Mouse (Mus musculus) heart, embryonic 14.5 days (tissue): ENCODE results near the gene Grm7. TPM values are rescaled to one million over a fixed set of nuclear protein-coding genes. Genes with fewer than 3 reads are reported as not detected.

Experiments used
- ATAC-seq: fragments of 200-750 bp; cut with Nextera tagmentation; 2 replicates; pipeline ENCODE4 v1.8.0; 2017; ENCODE audit warnings: low read depth, moderate TSS enrichment; ENCODE audit not compliant: insufficient number of reproducible peaks, insufficient read depth, low FRiP score
- H3K27ac ChIP-seq, 2 experiments: fragments of 200-500 bp in 1 of 2; fragments of 300-500 bp in 1 of 2; sonication (generic) in 1 of 2; replicated peaks in 1 of 2; 2 replicates each; pipeline ENCODE4 v1.5.1; 2012 to 2014; ENCODE audit warnings: low read depth in 2 of 2, low read length in 2 of 2, control low read depth in 1 of 2, mild to moderate bottlenecking in 1 of 2, mixed read lengths in 1 of 2; ENCODE audit not compliant: control insufficient read depth in 1 of 2, insufficient read depth in 1 of 2
- H3K27me3 ChIP-seq: fragments of 300-500 bp; sonication (generic); 2 replicates; pipeline ENCODE4 v1.6.1; 2014; ENCODE audit warnings: mild to moderate bottlenecking, low read length, control low read depth; ENCODE audit not compliant: control insufficient read depth, insufficient read depth
- H3K36me3 ChIP-seq: fragments of 300-500 bp; sonication (generic); 2 replicates; pipeline ENCODE4 v1.6.1; 2014; ENCODE audit warnings: mild to moderate bottlenecking, control low read depth, low read length, mixed read lengths; ENCODE audit not compliant: control insufficient read depth, insufficient read depth
- H3K4me1 ChIP-seq, 2 experiments: fragments of 200-500 bp in 1 of 2; fragments of 300-500 bp in 1 of 2; sonication (generic) in 1 of 2; 2 replicates each; pipeline ENCODE4 v1.6.1; 2012 to 2014; ENCODE audit warnings: low read length in 2 of 2, control low read depth in 1 of 2, mixed read lengths in 1 of 2; ENCODE audit not compliant: control insufficient read depth in 2 of 2, insufficient read depth in 2 of 2
- H3K4me2 ChIP-seq: fragments of 300-500 bp; sonication (generic); 2 replicates; pipeline ENCODE4 v1.6.1; 2014; ENCODE audit warnings: mild to moderate bottlenecking, low read length
- H3K4me3 ChIP-seq, 2 experiments: fragments of 200-500 bp in 1 of 2; fragments of 300-500 bp in 1 of 2; sonication (generic) in 1 of 2; 2 replicates each; pipeline ENCODE4 v1.5.1; 2012 to 2014; ENCODE audit warnings: low read length in 2 of 2, mild to moderate bottlenecking in 2 of 2, control low read depth in 1 of 2, low read depth in 1 of 2, moderate library complexity in 1 of 2; ENCODE audit not compliant: control insufficient read depth in 1 of 2, insufficient read depth in 1 of 2
- H3K9ac ChIP-seq: fragments of 300-500 bp; sonication (generic); 2 replicates; pipeline ENCODE4 v1.6.1; 2014; ENCODE audit warnings: mild to moderate bottlenecking, low read length
- H3K9me3 ChIP-seq: fragments of 300-500 bp; sonication (generic); 2 replicates; pipeline ENCODE4 v1.6.1; 2016; ENCODE audit warnings: low read length, control low read depth; ENCODE audit not compliant: control insufficient read depth
- WGBS: fragments of 180-500 bp; shearing (Covaris S2); extraction: QIAGEN DNeasy Blood & Tissue Kit; methylation state at CpG from one replicate; pipeline ENCODE4 v1.1.7; 2014; 5-methylcytosine and 5-hydroxymethylcytosine counted together
- polyA plus RNA-seq: library from polyadenylated mRNA; unstranded; fragments of >200 nt; fragmentation: Nextera tagmentation; extraction: Ambion mirVana; gene quantifications from 2 replicates; pipeline ENCODE4 v1.2.1, GENCODE M21; 2014

The Grm7 gene
- polyA plus RNA-seq, 1 experiment from 2014 or later = 0.73 TPM

DNA sequence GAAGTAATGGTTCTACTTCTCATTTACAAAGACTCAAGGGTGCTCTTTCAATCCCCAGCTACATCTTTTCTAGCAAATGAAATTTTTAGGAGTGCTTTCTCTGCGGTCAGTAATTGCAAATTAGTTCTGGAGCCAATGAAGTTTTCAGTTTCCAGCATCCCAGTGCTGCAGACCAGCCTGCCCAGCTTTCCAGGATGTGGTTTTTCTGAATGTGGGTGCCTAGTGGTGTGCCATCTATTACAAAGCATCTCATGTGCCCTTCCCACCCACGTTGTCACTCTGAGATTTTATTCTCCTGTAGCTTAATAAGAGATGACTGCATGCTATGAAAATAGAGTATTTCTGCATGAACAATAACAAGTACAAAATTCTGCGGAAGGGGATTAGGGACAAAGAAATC lies 612.9 kb downstream of the Grm7 start:
- 78% methylated on average over 3 of the region's 3 CpGs for WGBS
- Histone ChIP-seq H3K9ac (no peak overlapping the region), H3K4me2 (no peak overlapping the region), H3K36me3 (no peaks in the 10 kb centered on the region), H3K4me1 (no peaks in the 10 kb centered on the region), H3K9me3 (no peaks in the 10 kb centered on the region), H3K27ac (no peak overlapping the region), H3K4me3 (no peak overlapping the region), H3K27me3 (no peaks in the 10 kb centered on the region)
- no peak for ATAC-seq

- Histone ChIP-seq H3K27me3 (no peaks in the 10 kb centered on the region), H3K9me3 (no peaks in the 10 kb centered on the region), H3K27ac (no peak overlapping the region), H3K9ac (no peak overlapping the region), H3K36me3 (no peaks in the 10 kb centered on the region), H3K4me3 (no peak overlapping the region), H3K4me2 (no peak overlapping the region), H3K4me1 (no peaks in the 10 kb centered on the region)
- 68% methylated on average over 1 of the region's 1 CpGs for WGBS
- ATAC-seq = no peak
Measured at GRCm38 (mm10) chr6:111261181-111261580, 615.8 kb downstream of the Grm7 start.

DNA sequence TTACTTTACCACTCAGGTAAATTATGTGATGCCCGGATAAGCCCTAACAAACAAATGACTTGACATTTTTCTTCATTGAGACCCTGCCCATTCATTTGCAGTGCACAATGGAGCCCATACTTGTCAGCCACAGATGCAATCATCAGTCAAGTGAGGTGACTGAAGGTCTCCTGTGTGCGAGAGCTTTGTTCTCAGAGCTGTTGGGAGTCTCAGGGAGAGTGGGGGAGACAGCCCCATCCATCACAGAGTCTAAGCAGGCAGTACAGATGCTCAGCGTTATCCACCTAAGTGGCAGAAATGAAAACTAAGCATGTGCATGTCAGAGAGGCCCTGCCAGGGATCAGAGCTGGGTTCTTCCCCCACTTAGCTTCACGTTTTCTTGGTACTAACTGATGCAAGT lies 631.3 kb downstream of the Grm7 start:
- 46% methylated on average over 4 of the region's 4 CpGs for WGBS
- H3K4me1 ChIP-seq = no peaks in the 10 kb centered on the region
- H3K36me3 ChIP-seq = no peaks in the 10 kb centered on the region

GRCm38 (mm10) chr6:111278516-111278915 lies 633.1 kb downstream of the Grm7 start:
- Histone ChIP-seq H3K9ac (no peak overlapping the region), H3K9me3 (no peaks in the 10 kb centered on the region), H3K27ac (no peak overlapping the region), H3K4me2 (no peak overlapping the region), H3K27me3 (no peaks in the 10 kb centered on the region), H3K4me3 (no peak overlapping the region), H3K36me3 (no peaks in the 10 kb centered on the region), H3K4me1 (no peaks in the 10 kb centered on the region)
- no peak for ATAC-seq

More for the DNA sequence above, 631.3 kb downstream of the Grm7 start:
- H3K9me3 ChIP-seq = no peaks in the 10 kb centered on the region
- H3K9ac ChIP-seq = no peak overlapping the region
- ATAC-seq = no peak
- no peak overlapping the region for H3K4me3 ChIP-seq
- no peaks in the 10 kb centered on the region for H3K27me3 ChIP-seq
- H3K27ac ChIP-seq = no peak overlapping the region
- no peak overlapping the region for H3K4me2 ChIP-seq

GRCm38 (mm10) chr6:111293505-111294001 lies 648.2 kb downstream of the Grm7 start:
- H3K4me1 ChIP-seq = no peaks in the 10 kb centered on the region
- no peak overlapping the region for H3K4me3 ChIP-seq
- H3K9ac ChIP-seq = no peak overlapping the region
- H3K36me3 ChIP-seq = no peaks in the 10 kb centered on the region
- no peak for ATAC-seq
- no peaks in the 10 kb centered on the region for H3K9me3 ChIP-seq
- 66% methylated on average over 5 of the region's 5 CpGs for WGBS
- no peak overlapping the region for H3K4me2 ChIP-seq
- H3K27me3 ChIP-seq = no peaks in the 10 kb centered on the region
- H3K27ac ChIP-seq = no peak overlapping the region

- Histone ChIP-seq H3K27me3 (no peaks in the 10 kb centered on the region), H3K27ac (no peak overlapping the region), H3K4me2 (no peak overlapping the region), H3K4me1 (no peaks in the 10 kb centered on the region), H3K4me3 (no peak overlapping the region), H3K9me3 (0 out of 2 replicates have a peak, but pooled peaks cover 2% of the 10 kb centered on the region), H3K36me3 (no peaks in the 10 kb centered on the region), H3K9ac (no peak overlapping the region)
- ATAC-seq = no peak
- 70% methylated on average over 3 of the region's 3 CpGs for WGBS
Measured at GRCm38 (mm10) chr6:111303912-111304555, 658.7 kb downstream of the Grm7 start.

DNA sequence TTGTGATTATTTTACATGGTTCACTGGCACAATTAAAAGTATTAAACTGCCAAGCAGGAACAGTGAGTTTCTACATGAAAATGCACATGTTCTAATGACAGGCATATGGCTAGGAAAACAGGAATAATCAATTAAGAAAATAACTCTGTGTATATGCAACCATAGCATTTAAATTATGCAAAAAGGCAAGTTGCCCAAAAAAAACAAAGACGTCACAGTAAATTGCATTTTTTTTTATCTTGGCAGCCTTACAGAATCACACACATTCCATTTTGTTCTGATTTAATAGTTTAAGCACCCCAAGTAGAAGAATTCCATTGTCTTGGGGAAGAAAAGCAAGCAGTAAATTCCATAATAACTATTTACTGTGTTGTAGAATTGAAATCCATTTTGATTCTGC lies 716.3 kb downstream of the Grm7 start:
- ATAC-seq = no peak
- H3K27me3 ChIP-seq = no peaks in the 10 kb centered on the region
- no peak overlapping the region for H3K9ac ChIP-seq
- no peaks in the 10 kb centered on the region for H3K9me3 ChIP-seq
- H3K4me2 ChIP-seq = no peak overlapping the region
- no peak overlapping the region for H3K4me3 ChIP-seq
- no peaks in the 10 kb centered on the region for H3K36me3 ChIP-seq
- H3K27ac ChIP-seq = no peak overlapping the region
- 65% methylated on average over 1 of the region's 1 CpGs for WGBS
- no peaks in the 10 kb centered on the region for H3K4me1 ChIP-seq

DNA sequence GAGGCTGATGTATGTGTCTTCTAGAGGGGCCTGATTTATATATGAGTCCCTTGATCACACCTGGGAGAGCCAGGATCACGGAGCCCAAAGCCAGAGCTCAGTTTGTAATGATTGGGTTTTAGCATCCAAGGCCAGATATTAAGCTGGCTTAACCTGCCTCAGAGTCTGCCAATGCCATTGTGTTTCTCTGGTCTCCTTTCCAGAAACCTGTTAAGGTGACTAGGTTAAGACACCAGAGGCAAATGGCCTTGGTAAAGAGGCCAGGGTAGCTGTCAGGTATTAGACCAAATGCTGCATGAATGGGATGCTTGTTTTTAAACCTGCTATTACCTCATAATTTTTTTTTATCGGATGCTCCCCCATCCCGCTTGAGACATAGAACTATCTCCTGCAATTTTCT lies 722.7 kb downstream of the Grm7 start:
- ATAC-seq = no peak
- 85% methylated on average over 3 of the region's 3 CpGs for WGBS
- no peak overlapping the region for H3K4me3 ChIP-seq

More for the DNA sequence above, 722.7 kb downstream of the Grm7 start:
- Histone ChIP-seq H3K36me3 (no peaks in the 10 kb centered on the region), H3K4me2 (no peak overlapping the region), H3K27ac (no peak overlapping the region), H3K4me1 (0 out of 4 replicates have a peak, but pooled peaks cover 0 to 8% of the 10 kb centered on the region in 2 experiments), H3K27me3 (no peaks in the 10 kb centered on the region), H3K9me3 (no peaks in the 10 kb centered on the region), H3K9ac (no peak overlapping the region)
